Mouse (Mus musculus): Measurements from ENCODE around the gene Pi4k2b. TPM values are rescaled to one million over a fixed set of nuclear protein-coding genes. Genes with fewer than 3 reads are reported as not detected.

Gene Pi4k2b
- polyA plus RNA-seq, 1 experiment from 2014 or later: 19.4 TPM

GRCm38 (mm10) chr5:52805801-52806200 lies 64.4 kb downstream of the Pi4k2b start:
- H3K4me3 ChIP-seq (ENCODE audit: low read length): no peak overlapping the region
- H3K9ac ChIP-seq (replicated peaks; ENCODE audit: low read length): no peak overlapping the region
- H3K27me3 ChIP-seq (ENCODE audit: insufficient read depth, low read length): no peaks in the 10 kb centered on the region
- 73% methylated on average over 4 of the region's 4 CpGs for WGBS
- no peak overlapping the region for H3K4me2 ChIP-seq (replicated peaks; ENCODE audit: low read depth, low read length)
- H3K4me1 ChIP-seq (ENCODE audit: insufficient read depth, low read length): no peaks in the 10 kb centered on the region
- H3K9me3 ChIP-seq (ENCODE audit: low read length): no peaks in the 10 kb centered on the region
- H3K36me3 ChIP-seq (ENCODE audit: insufficient read depth, low read length): peaks cover 13% of the 10 kb centered on the region
- H3K27ac ChIP-seq (ENCODE audit: low read length): no peak overlapping the region
- no peak for ATAC-seq (ENCODE audit: low FRiP score, low TSS enrichment)

GRCm38 (mm10) chr5:52806349-52806748 lies 65.0 kb downstream of the Pi4k2b start:
- 83% methylated on average over 8 of the region's 8 CpGs for WGBS
- Histone ChIP-seq H3K4me3 (ENCODE audit: low read length) (no peak overlapping the region), H3K27ac (ENCODE audit: low read length) (no peak overlapping the region), H3K4me1 (ENCODE audit: insufficient read depth, low read length) (no peaks in the 10 kb centered on the region), H3K27me3 (ENCODE audit: insufficient read depth, low read length) (no peaks in the 10 kb centered on the region), H3K9me3 (ENCODE audit: low read length) (no peaks in the 10 kb centered on the region), H3K4me2 (replicated peaks; ENCODE audit: low read depth, low read length) (no peak overlapping the region), H3K9ac (replicated peaks; ENCODE audit: low read length) (no peak overlapping the region), H3K36me3 (ENCODE audit: insufficient read depth, low read length) (peaks cover 13% of the 10 kb centered on the region)
- no peak for ATAC-seq (ENCODE audit: low FRiP score, low TSS enrichment)

- Histone ChIP-seq H3K27ac (ENCODE audit: low read length) (no peak overlapping the region), H3K27me3 (ENCODE audit: insufficient read depth, low read length) (no peaks in the 10 kb centered on the region), H3K4me1 (ENCODE audit: insufficient read depth, low read length) (no peaks in the 10 kb centered on the region), H3K4me2 (replicated peaks; ENCODE audit: low read depth, low read length) (no peak overlapping the region), H3K9me3 (ENCODE audit: low read length) (no peaks in the 10 kb centered on the region), H3K4me3 (ENCODE audit: low read length) (no peak overlapping the region), H3K36me3 (ENCODE audit: insufficient read depth, low read length) (peaks cover 13% of the 10 kb centered on the region), H3K9ac (replicated peaks; ENCODE audit: low read length) (no peak overlapping the region)
- WGBS: 86% methylated on average over 7 of the region's 7 CpGs
- ATAC-seq (ENCODE audit: low FRiP score, low TSS enrichment): no peak
Measured at GRCm38 (mm10) chr5:52807030-52807429, 65.7 kb downstream of the Pi4k2b start.

GRCm38 (mm10) chr5:52810446-52810845 lies 69.1 kb downstream of the Pi4k2b start:
- H3K4me1 ChIP-seq (ENCODE audit: insufficient read depth, low read length): no peaks in the 10 kb centered on the region
- 98% methylated on average over 6 of the region's 6 CpGs for WGBS
- no peak overlapping the region for H3K4me3 ChIP-seq (ENCODE audit: low read length)
- ATAC-seq (ENCODE audit: low FRiP score, low TSS enrichment): no peak
- no peak overlapping the region for H3K27ac ChIP-seq (ENCODE audit: low read length)
- no peak overlapping the region for H3K9ac ChIP-seq (replicated peaks; ENCODE audit: low read length)
- no peaks in the 10 kb centered on the region for H3K27me3 ChIP-seq (ENCODE audit: insufficient read depth, low read length)
- no peak overlapping the region for H3K4me2 ChIP-seq (replicated peaks; ENCODE audit: low read depth, low read length)
- peaks cover 18% of the 10 kb centered on the region for H3K36me3 ChIP-seq (ENCODE audit: insufficient read depth, low read length)
- no peaks in the 10 kb centered on the region for H3K9me3 ChIP-seq (ENCODE audit: low read length)

GRCm38 (mm10) chr5:52811056-52811455 lies 69.7 kb downstream of the Pi4k2b start:
- ATAC-seq (ENCODE audit: low FRiP score, low TSS enrichment): no peak
- Histone ChIP-seq H3K36me3 (ENCODE audit: insufficient read depth, low read length) (peaks cover 18% of the 10 kb centered on the region), H3K4me1 (ENCODE audit: insufficient read depth, low read length) (no peaks in the 10 kb centered on the region), H3K27me3 (ENCODE audit: insufficient read depth, low read length) (no peaks in the 10 kb centered on the region), H3K9me3 (ENCODE audit: low read length) (no peaks in the 10 kb centered on the region), H3K9ac (replicated peaks; ENCODE audit: low read length) (no peak overlapping the region), H3K4me3 (ENCODE audit: low read length) (no peak overlapping the region), H3K27ac (ENCODE audit: low read length) (no peak overlapping the region), H3K4me2 (replicated peaks; ENCODE audit: low read depth, low read length) (no peak overlapping the region)
- WGBS: 85% methylated on average over 14 of the region's 14 CpGs

GRCm38 (mm10) chr5:52812456-52812855 lies 71.1 kb downstream of the Pi4k2b start:
- WGBS: 81% methylated on average over 10 of the region's 10 CpGs
- Histone ChIP-seq H3K4me3 (ENCODE audit: low read length) (no peak overlapping the region), H3K36me3 (ENCODE audit: insufficient read depth, low read length) (peaks cover 11% of the 10 kb centered on the region; the same call in 1 of the 2 replicates), H3K27me3 (ENCODE audit: insufficient read depth, low read length) (no peaks in the 10 kb centered on the region), H3K4me2 (replicated peaks; ENCODE audit: low read depth, low read length) (no peak overlapping the region), H3K4me1 (ENCODE audit: insufficient read depth, low read length) (no peaks in the 10 kb centered on the region), H3K9ac (replicated peaks; ENCODE audit: low read length) (no peak overlapping the region), H3K27ac (ENCODE audit: low read length) (no peak overlapping the region), H3K9me3 (ENCODE audit: low read length) (no peaks in the 10 kb centered on the region)
- ATAC-seq (ENCODE audit: low FRiP score, low TSS enrichment): no peak

GRCm38 (mm10) chr5:52813312-52813711 lies 71.9 kb downstream of the Pi4k2b start:
- 94% methylated on average over 7 of the region's 7 CpGs for WGBS

GRCm38 (mm10) chr5:52818676-52819075 lies 77.3 kb downstream of the Pi4k2b start:
- no peak for ATAC-seq (ENCODE audit: low FRiP score, low TSS enrichment)
- Histone ChIP-seq H3K9me3 (ENCODE audit: low read length) (no peaks in the 10 kb centered on the region), H3K27ac (ENCODE audit: low read length) (no peak overlapping the region), H3K9ac (replicated peaks; ENCODE audit: low read length) (no peak overlapping the region), H3K36me3 (ENCODE audit: insufficient read depth, low read length) (peaks cover 7% of the 10 kb centered on the region; the same call in 1 of the 2 replicates), H3K27me3 (ENCODE audit: insufficient read depth, low read length) (no peaks in the 10 kb centered on the region), H3K4me3 (ENCODE audit: low read length) (no peak overlapping the region), H3K4me1 (ENCODE audit: insufficient read depth, low read length) (no peaks in the 10 kb centered on the region), H3K4me2 (replicated peaks; ENCODE audit: low read depth, low read length) (no peak overlapping the region)
- 88% methylated on average over 7 of the region's 7 CpGs for WGBS

More at GRCm38 (mm10) chr5:52813312-52813711, 71.9 kb downstream of the Pi4k2b start:
- Histone ChIP-seq H3K4me2 (replicated peaks; ENCODE audit: low read depth, low read length) (no peak overlapping the region), H3K36me3 (ENCODE audit: insufficient read depth, low read length) (0 out of 2 replicates have a peak, but pooled peaks cover 8% of the 10 kb centered on the region), H3K27ac (ENCODE audit: low read length) (no peak overlapping the region), H3K9ac (replicated peaks; ENCODE audit: low read length) (no peak overlapping the region), H3K9me3 (ENCODE audit: low read length) (no peaks in the 10 kb centered on the region), H3K27me3 (ENCODE audit: insufficient read depth, low read length) (no peaks in the 10 kb centered on the region), H3K4me3 (ENCODE audit: low read length) (no peak overlapping the region), H3K4me1 (ENCODE audit: insufficient read depth, low read length) (no peaks in the 10 kb centered on the region)
- ATAC-seq (ENCODE audit: low FRiP score, low TSS enrichment): no peak

Other genes with a start within 250 kb of the Pi4k2b start
- gene Lgi2, start 175.1 kb upstream of the Pi4k2b start, polyA plus RNA-seq (2015; fragmentation: Nextera tagmentation; extraction: Ambion mirVana): 2.5 and 2.9 TPM in 2 replicates
- gene Sepsecs, start 71.9 kb upstream of the Pi4k2b start, polyA plus RNA-seq (2015; fragmentation: Nextera tagmentation; extraction: Ambion mirVana): 10.9 and 11.5 TPM in 2 replicates
- 15.8 and 18.3 TPM in 2 replicates for gene Zcchc4, start 33.8 kb downstream of the Pi4k2b start, polyA plus RNA-seq (2015; fragmentation: Nextera tagmentation; extraction: Ambion mirVana)
- gene Anapc4, start 92.4 kb downstream of the Pi4k2b start, polyA plus RNA-seq (2015; fragmentation: Nextera tagmentation; extraction: Ambion mirVana): 105 and 106 TPM in 2 replicates

All from kidney, embryonic 16.5 days (tissue).